Mouse (Mus musculus): ENCODE results near the gene Klf13.

Gene Klf13

DNA sequence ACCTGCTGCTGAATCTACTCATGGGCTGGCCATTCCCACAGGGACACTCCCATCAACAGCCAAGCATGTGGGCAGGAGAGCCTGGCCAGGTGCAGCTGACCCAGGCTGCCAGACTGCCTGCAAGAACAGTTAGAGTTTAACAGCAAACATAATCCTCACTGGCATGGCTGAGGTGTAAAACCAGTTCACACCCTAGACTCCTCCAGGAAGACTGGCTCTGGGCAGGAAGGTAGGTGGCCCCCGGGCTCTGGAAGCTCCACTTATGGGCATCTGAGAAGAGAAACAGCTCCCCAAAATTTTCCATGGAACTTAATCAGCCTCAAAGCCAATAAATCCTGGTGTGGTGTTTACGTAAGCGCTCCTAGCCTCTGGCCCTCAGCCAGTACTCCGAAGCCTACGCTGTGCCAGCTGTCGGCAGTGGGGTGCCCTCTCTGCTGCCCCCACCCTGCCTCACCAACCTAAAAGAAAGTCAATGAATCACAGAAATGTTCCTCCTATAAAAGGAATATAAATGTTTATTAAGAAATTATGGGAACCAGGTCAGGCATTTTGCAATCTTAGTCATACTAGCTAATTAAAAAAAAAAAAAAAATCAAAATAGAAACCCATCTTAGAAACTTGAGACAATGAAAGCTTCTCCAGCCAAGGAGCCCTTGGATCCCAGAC is 13.8 kb downstream of the Klf13 start:
- DNase-seq, result peak; percentile 74 to 84

DNA sequence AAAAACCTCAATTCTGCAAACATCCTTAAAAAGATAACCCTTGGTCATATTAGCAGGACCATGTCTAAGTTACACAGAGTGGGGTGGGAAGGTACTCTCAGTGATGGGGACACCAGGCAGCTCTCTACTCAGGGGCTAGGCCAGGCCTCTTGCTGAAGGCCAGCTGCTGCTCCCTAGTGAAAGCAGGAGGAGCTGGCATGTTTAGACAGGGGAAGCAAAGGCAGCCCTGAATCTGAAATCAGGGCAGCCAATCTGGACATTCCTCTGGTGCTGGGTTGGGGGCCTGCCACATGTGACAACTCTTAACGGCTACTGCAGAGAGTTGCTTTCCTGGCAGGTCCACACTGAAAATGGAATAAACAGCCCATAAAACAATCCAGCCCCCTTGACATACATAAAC is 14.6 kb downstream of the Klf13 start:
- no peak for DNase-seq

DNA sequence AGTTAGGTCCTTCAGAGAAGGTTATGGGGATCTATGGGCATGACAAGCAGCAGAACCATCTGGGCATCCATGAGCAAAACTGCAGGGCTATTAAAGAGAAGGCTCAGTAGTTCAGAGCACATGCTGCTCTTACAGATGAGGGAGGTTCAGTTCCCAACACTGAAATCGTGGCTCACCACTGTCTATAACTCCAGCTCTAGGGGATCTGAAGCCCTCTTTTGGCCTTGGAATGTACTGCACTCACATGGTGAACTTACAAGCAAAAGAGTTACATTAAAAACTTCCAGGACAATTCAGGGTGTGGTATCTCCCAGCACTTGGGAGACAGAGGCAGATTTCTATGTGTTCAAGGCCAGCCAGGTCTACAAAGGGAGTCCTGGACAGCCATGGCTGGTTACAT is 15.7 kb downstream of the Klf13 start:
- no peak for DNase-seq

DNA sequence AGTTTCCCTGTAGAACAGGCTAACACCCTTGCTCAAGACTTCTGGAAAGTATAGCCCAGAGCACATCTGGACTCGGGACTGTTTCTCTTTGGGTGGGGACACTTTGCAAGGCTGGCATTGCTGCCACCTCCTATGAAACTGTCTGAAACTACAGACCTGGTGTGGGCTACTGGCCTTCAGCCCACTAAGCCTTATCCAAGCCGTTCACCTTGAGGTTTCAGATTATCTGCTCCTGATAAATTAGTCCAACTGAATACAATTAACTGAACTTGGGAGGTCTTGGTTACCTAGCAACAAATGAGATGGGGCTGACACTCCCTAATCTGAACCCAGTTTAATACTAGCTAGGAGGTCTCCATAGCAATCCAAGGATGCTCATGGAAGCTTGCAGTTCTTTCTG is 16.1 kb downstream of the Klf13 start:
- DNase-seq, result no peak

DNA sequence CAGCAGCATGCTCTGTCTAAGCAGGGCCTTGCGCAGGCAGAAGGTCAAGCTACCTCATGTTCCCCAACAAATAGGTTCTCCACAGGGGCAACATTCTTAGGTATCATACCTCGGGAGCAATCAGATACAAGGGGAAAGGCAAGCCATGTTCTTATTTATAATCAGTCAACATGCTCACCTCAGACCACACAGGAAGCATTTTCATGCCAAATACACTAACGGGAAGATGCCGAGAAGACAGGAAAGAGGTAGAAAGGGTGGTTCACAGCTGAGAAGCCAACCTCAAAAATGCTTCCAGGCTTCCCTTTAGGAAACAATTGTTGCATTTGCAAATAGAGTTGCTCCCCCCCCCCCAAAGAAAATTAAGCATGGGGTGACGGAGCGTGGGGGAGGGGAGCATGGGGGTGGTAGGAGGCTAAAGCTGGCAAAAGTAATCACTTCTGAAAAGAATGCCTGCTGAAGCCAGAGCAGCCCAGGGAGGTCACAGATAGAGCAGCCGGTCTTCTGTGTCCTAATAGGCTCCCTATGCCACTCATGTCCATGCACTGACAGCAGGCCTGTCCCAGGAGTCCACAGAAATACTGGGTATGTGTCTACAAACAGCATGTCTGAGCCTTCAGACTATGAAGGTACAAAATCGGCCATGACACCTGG is 16.7 kb downstream of the Klf13 start:
- DNase-seq, result peak; percentile 17 to 35

DNA sequence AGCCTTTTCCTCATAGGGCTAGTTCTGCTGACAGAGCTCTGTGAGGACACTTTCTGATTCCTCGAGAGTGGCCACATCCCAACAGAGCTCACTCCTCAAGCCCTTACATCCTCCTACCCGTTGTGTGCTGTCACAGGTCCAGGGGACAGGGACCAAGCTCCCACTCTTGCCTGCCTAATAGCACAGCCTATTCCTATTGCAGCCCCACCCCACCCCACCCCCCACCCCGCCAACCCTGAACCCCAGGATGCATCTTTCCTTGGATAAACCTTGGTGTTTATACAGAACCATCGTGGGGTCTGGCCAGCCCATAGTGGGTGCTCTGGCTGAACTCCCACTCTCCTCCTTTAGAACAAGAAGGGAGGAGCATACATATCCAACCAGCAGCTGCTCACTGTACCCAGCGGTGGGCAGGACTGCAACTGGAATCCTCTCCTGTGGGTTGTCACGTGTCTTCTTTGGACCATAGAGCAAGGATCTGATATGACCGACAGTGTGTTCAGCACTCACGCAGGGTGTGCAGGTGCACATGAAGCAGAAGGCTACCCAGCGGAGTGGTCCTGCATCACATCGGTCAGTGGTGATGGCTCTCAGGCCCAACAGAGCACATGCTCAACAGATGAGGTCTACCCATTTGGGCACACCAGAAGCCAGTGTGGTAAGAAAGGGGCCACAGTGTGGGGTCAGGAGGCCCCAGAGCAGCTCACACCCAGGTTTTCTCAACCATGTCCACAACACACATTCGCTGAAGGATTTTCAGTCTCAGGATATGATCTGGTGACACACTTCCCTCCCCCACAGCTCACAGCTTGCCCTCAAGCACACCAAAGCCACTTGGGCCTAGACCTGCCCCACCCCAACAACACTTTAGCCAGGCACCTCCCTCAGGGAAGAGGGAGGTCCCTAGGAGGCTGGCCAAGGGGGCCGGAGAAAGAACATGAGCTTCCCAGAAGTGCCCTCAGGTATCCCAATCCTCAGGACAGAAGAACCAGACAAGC is 19.6 kb downstream of the Klf13 start:
- no peak for DNase-seq

DNA sequence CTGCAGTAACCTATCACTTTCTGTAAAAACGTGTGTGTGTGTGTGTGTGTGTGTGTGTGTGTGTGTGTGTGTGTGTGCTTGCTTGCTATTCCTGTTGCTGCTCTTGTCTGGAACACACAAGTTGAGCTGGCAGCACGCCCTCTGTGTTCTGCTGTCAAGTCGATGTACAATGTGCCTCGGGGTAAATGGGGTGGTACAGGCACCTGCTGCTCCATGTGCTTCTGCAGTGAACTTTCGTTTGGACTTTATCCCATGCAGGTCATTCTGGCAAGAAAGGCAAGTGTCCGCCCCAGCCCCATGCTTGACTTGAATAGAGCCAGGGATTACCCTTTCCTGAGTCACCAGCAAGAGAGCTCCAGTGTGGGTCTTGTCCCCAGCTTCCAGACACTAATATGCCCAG is 21.0 kb downstream of the Klf13 start:
- peak; percentile 57 to 76 for DNase-seq

DNA sequence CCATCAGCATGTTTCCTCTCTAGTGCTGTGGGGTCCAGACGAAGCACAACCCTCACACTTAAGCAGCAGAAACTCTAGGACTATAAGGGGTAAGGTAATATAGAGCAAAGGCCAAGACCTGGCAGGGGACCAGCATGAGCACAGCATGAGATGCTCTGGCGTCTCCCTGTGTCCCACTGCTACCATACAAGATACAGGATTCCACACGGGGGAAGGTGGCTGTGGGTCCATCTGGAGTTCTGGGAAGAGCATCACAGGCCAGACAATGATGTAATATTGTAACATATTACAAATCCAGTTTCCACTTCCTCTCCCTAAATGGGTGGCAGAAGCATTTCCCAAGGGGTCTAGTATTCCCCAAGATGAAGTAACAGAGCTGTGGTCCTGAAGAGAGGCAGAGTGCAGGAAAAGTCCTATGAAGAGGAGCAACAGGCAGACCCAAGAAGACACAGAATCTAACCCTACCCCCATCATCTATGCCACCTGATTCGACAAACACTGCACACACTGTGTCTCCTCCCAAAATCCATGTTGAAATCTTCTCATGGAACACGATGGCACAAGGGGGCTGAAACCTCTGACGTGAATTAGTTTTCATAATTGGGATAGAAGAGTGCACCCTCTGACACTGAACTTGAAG is 22.3 kb downstream of the Klf13 start, which contains the start of gene E030018B13Rik:
E030018B13Rik (plus strand) TSS at position 590 of the 640 bp plus-strand sequence.
- DNase-seq, result no peak

DNA sequence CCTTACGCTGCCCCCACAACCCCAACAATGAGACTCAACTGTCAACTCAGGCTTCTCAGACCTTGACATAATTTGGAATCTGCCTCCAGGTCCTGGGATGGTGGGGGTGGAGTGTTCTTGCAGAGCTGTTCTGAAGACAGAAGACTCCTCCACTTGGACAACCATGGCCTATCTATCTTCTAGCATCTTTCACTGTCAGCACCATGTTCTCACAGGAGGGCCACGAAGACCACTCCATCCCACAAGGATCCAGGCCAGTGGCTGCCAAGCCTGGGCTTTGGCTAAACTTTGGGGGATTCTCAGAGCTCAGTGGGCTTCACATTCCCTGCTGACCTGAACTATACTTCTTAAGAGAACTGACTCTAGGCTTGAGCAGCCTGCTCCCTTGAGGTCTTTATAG is 23.8 kb downstream of the Klf13 start:
- no peak for DNase-seq

DNA sequence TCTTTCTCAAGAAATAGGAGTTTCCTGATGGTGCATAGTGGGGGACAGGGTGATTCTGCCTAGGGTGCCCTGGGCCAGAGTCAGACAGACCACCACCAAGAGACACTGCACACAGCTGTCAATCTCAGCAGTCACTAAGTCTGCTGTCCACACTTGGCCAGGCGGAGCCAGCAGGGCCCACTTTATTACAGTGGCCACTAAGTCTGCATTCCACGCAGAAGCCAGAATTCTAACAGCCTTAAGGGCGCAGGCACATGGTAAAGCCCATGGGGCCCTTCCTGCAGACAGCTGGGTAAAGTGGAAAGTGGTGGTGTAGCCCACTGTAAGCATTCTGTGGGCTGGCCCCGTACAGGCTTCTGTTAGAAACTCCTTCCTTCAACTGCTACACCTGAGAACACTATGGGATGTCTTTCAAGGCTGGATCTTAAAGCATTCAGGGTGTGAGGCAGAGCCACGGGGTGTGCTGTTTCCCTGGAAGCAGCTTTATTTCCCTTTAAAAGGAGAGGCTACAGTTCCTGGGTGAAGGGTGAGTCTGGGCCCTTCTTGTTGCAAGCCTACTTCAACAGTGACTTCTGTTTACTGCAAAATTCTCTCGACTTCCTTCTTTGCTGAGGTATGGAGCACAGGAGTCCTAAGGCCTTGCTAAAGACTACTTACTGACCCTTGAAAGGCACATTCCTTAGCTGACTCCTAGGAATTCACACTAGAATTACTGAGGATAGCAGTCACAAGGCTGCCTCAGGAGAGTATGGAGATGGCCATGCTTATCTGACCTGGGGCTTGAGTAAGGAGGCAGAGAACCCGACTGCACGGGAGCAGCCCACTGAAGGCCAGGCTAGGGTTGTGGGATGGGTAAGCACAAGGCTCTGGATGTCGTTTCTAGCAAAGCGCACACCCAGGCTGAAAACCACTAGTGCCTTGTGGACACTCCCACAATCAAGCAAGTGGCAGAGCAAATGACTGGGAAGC is 24.7 kb downstream of the Klf13 start:
- DNase-seq, result peak in 1 of 2 experiments; percentile 26

DNA sequence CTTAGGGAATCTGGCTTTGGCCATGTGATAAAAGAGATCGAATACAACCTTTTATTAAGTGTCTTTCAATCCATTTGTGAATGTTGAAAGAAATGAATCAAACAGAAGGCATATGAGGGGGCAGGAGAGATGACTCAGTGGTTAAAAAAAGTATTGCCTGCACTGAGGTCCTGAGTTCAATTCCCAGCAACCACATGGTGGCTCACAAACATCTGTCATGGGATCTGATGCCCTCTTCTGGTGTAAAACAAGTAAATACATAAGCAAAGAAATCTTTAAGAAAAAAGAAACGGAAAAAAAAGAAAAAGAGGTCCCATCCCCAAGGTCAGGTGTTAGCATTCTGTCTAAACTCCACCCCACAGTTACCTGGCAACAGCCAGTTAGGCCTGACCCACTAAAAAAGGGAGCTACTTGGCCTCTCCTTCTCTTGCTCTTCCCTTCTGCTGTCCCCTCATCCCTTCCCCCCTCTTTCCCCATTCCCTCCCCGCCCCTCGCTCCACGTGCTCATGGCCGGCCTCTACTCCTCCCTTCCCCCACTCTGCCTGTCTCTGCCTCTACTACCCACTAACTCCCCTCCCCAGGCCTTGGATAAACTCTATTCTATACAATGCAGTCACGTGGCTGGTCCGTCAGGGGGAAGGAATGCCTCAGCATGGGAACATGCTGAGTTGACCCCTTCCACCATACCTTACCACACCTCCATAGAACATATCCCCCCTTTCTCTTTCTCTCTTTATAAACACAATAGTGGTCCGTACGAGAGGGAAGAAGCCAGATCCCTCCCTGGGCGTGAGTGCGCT is 25.6 kb downstream of the Klf13 start:
- no peak for DNase-seq

DNA sequence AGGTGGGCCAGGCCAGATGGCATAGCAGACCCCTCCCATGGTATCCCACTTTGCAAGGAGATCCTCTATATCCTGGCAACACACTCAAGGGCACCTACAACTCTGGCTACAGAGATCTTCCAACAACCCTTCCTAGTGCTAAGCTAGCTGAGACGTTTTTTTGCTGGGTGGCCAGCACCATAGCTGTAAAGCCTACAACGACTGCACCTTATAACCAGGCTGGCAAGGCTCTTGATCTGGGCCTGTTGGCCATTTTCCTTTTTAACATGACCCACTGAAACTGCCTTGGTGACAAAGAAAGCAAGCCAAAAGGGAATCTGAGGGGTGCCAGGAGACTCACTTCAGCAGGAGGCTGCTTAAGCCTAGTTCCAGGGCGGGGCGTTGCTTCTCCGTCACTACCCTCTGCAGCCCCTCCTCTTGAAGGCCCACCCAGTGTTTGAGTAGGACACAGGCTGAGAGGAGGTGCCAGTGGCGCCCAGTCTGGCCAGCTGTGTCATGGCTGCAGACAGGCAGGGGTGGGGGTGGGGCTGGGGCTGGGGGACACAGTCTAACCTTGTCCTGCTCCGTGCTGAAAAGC is 26.4 kb downstream of the Klf13 start:
- DNase-seq, result no peak

DNA sequence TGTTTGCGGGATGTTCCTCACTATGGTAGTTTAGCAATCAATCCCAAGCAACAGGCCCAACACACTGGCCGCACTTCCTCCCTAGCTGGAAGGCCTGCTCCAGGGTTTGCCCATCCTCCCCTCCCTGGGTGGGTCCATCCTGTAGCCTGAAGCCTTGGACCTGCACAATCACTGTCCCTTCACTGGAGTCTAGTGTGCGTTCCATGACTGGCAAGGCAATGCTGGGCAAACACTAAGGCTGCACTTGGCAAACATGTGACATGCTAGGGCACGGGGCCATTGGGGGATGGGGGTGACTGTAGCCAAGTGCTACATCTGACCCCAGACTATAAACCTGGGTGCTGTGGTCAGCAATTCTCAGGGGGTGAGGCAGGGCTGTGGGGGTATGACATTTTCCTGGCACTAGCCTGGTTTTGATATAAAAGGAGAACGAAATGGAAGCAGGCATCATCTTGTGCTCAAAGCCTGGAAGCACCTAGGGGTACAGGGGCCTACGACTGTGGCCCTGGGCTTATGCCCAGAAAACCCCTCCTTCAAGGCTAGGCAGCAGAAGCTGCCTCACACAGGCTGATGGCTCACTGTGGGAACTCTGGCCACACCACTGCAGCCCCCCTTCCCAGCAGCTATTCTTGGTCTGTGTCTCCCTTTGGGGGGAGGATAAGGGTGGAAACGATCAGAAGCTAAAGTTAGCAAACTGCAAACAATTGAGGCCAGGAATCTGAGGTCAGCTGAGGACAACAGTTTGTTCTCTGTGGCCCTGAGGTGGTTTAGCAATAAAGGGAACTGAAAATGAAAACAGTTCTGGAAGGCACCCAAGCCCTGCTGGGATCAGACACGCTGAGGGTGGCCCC is 27.1 kb downstream of the Klf13 start:
- DNase-seq, result peak; percentile 47 to 64

DNA sequence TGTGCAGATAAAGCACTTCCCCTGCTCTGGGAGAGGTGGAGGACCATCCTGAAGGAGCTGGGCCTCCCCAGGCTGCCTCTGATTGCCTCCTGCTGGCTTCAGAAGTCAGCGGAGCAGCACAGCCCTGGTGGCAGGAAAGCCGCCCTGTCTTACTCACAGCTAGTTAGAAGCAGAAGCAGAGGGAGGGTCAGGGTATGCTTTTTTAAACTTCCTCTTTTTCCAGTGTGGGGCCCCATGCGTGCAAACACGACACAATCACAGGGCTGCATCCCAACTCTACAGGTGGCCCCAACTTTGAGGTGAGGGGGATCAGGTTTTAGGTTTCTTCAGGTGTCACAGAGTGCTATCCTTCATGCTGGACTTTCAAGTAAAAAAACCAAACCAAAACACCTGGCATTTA is 27.8 kb downstream of the Klf13 start:
- peak; percentile 46 to 62 for DNase-seq

DNA sequence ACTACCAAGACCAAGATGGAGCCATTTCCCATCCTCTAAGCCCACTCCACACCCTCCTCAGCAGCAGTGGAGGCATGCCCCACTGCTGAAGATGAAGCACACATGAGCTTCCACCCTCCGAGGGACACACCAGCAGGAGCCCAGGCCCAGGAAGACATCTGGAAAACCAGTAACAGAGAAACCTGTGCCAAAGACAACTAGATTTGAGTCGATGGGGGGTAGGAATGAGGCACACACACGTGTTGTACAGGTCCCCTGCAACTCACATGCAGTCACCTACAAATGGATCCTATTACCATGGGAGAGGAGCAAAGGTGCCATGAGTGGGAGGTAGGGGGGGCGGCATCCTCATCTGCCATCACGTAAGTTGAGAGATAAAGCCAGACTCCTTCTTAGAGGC is 28.5 kb downstream of the Klf13 start:
- DNase-seq, result no peak

DNA sequence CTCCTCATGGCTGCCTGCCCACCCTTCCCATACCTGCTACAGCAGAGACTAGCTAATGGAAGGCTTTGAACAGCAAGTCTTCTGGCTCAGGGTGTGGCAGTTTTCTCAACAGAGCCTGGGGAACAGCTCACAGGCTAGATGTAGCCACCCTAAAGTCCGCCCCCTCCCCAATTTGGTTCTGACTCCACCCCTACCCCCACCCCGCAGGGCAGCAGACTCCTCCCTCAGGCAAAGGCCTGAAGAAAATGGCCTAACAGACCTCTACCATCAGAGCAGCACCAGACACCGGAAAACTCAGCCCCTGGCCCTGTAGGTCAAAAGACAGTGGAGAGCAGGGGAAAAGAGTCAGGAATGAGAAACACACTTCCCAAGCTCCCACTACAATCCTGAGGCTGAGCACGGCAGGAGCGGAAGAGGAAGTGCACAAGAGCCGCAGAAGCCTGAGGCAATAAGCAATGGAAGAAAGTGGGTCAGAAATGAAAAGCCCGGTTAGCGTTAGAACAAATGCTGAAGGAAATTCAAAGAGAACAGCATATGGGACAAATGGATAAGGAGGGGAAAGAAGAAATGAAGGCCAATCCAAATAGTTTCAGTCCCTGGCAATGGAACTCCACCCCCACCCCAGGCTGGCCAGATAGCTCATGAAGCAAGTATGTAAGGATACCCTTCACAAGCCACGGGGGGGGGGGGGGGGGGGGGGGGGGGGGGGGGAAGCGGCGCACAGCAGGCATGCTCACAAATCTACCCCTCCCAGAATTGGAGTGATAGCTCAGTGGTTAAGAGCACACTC is 30.0 kb downstream of the Klf13 start:
- no peak for DNase-seq

DNA sequence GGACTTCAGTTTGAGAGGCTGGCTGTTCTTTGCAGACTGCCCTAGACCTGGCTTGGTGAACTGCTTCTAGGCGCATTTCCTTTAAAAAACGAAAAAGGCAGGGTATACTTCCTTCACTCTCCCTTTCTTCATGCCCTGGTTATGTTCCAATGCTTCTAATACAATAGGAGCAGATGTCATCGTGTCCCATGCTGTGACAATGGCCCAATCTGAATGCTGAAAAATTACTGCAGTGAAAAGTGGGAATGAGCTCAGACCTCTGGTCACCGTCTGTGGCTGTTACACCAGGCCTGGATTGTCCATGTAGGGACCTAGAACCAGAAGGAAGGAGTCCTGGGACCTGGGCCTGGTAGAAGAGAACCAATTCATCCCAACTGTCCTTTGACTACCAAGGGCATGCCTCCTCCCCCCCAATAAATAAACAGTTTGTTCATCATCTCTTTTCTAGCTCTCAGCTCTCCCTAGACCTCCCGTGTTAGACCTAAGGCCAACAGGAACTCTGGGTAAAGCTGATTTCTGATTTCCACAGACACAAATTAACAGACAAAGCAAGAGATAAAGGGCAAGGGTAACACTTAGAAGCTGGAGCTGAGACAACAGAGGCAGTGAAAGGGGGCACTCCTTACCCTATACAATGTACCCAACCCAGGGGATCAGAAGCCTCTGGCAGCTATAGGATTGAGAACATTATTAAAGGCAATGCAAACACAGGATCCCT is 30.8 kb downstream of the Klf13 start:
- no peak for DNase-seq

DNA sequence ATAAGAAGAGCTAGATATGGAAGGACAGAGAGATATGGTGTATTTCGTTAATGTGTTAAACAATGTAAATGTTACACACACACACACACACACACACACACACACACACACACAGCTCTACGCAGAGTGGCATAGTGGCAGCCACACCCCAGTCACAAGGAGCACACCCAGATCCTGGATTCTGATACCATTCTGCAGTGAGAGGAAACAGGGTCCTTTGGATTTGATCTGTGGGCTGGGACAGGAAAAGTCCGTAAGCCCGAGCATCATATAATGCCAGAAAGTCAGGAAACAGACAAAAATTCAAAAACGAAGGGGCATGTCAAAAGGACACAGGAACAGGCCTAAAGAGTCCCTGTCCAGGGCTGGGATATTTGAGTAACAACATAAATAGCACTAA is 33.1 kb downstream of the Klf13 start:
- no peak for DNase-seq
